Mouse (Mus musculus) forebrain, embryonic 13.5 days (tissue): ENCODE results near the gene Retsat. TPM values are rescaled to one million over a fixed set of nuclear protein-coding genes. Genes with fewer than 3 reads are reported as not detected.

Experiments
- ATAC-seq: fragments of 200-750 bp; cut with Nextera tagmentation; 2 replicates; pipeline ENCODE4 v1.8.0; 2017
- H3K27ac ChIP-seq: fragments of 300-500 bp; sonication (generic); 2 replicates; pipeline ENCODE4 v1.5.1; 2015; ENCODE audit warnings: inconsistent platforms, mild to moderate bottlenecking, moderate library complexity
- H3K27me3 ChIP-seq: fragments of 300-500 bp; sonication (generic); 2 replicates; pipeline ENCODE4 v1.6.1; 2015; ENCODE audit warnings: mild to moderate bottlenecking, inconsistent platforms
- H3K36me3 ChIP-seq: fragments of 300-500 bp; sonication (generic); 2 replicates; pipeline ENCODE4 v1.6.1; 2015; ENCODE audit warnings: mild to moderate bottlenecking, inconsistent platforms; ENCODE audit not compliant: poor library complexity, severe bottlenecking
- H3K4me1 ChIP-seq: fragments of 300-500 bp; sonication (generic); 2 replicates; pipeline ENCODE4 v1.6.1; 2015; ENCODE audit warnings: inconsistent platforms
- H3K4me2 ChIP-seq: fragments of 300-500 bp; sonication (generic); 2 replicates; pipeline ENCODE4 v1.6.1; 2015; ENCODE audit warnings: inconsistent platforms, mild to moderate bottlenecking, moderate library complexity
- H3K4me3 ChIP-seq: fragments of 300-500 bp; sonication (generic); 2 replicates; pipeline ENCODE4 v1.5.1; 2015; ENCODE audit warnings: mild to moderate bottlenecking, inconsistent platforms
- H3K9ac ChIP-seq: fragments of 300-500 bp; sonication (generic); 2 replicates; pipeline ENCODE4 v1.6.1; 2015; ENCODE audit warnings: mild to moderate bottlenecking, inconsistent platforms
- H3K9me3 ChIP-seq: fragments of 300-500 bp; sonication (generic); replicated peaks from 2 replicates; pipeline ENCODE4 v1.6.1; 2016; ENCODE audit warnings: inconsistent platforms
- WGBS: fragments of 180-500 bp; shearing (Covaris S2); methylation state at CpG from one replicate; pipeline ENCODE4 v1.1.7; 2015; 5-methylcytosine and 5-hydroxymethylcytosine counted together
- polyA plus RNA-seq: library from polyadenylated mRNA; unstranded; fragments of >200 nt; fragmentation: Nextera tagmentation; extraction: Ambion mirVana; gene quantifications from 2 replicates; pipeline ENCODE4 v1.2.1, GENCODE M21; 2015

Retsat gene
- polyA plus RNA-seq, 1 experiment from 2014 or later, result 3.6 TPM

GRCm38 (mm10) chr6:72630961-72631360, 32.7 kb downstream of the Retsat start:
- no peak for ATAC-seq
- Histone ChIP-seq H3K9me3 (no peaks in the 10 kb centered on the region), H3K4me1 (no peaks in the 10 kb centered on the region), H3K36me3 (peaks cover 59% of the 10 kb centered on the region; the same call in 1 of the 2 replicates), H3K27ac (no peak overlapping the region), H3K4me2 (no peak overlapping the region), H3K9ac (no peak overlapping the region), H3K27me3 (no peaks in the 10 kb centered on the region), H3K4me3 (no peak overlapping the region)
- 93% methylated on average over 14 of the region's 14 CpGs for WGBS

GRCm38 (mm10) chr6:72631700-72632099, 33.4 kb downstream of the Retsat start:
- WGBS, result 83% methylated on average over 6 of the region's 6 CpGs

GRCm38 (mm10) chr6:72634311-72634710, 36.0 kb downstream of the Retsat start:
- Histone ChIP-seq H3K27ac (no peak overlapping the region), H3K36me3 (peaks cover 37% of the 10 kb centered on the region; the same call in 1 of the 2 replicates), H3K9me3 (no peaks in the 10 kb centered on the region), H3K4me1 (no peaks in the 10 kb centered on the region), H3K4me2 (no peak overlapping the region), H3K4me3 (no peak overlapping the region), H3K27me3 (no peaks in the 10 kb centered on the region), H3K9ac (no peak overlapping the region)
- 88% methylated on average over 10 of the region's 10 CpGs for WGBS
- ATAC-seq, result no peak

More at GRCm38 (mm10) chr6:72631700-72632099, 33.4 kb downstream of the Retsat start:
- Histone ChIP-seq H3K4me1 (no peaks in the 10 kb centered on the region), H3K36me3 (peaks cover 55% of the 10 kb centered on the region; the same call in 1 of the 2 replicates), H3K4me2 (no peak overlapping the region), H3K27ac (no peak overlapping the region), H3K4me3 (no peak overlapping the region), H3K27me3 (no peaks in the 10 kb centered on the region), H3K9ac (no peak overlapping the region), H3K9me3 (no peaks in the 10 kb centered on the region)
- no peak for ATAC-seq

- no peaks in the 10 kb centered on the region for H3K4me1 ChIP-seq
- no peak overlapping the region for H3K4me3 ChIP-seq
- peaks cover 24% of the 10 kb centered on the region; the same call in 1 of the 2 replicates for H3K36me3 ChIP-seq
- H3K9ac ChIP-seq, result no peak overlapping the region
- H3K9me3 ChIP-seq, result no peaks in the 10 kb centered on the region
- no peaks in the 10 kb centered on the region for H3K27me3 ChIP-seq
- no peak overlapping the region for H3K27ac ChIP-seq
- no peak overlapping the region for H3K4me2 ChIP-seq
- ATAC-seq, result peak; percentile 70
- WGBS, result 53% methylated on average over 12 of the region's 12 CpGs
Observed at GRCm38 (mm10) chr6:72635760-72636431, 37.6 kb downstream of the Retsat start.

GRCm38 (mm10) chr6:72636940-72637339, 38.7 kb downstream of the Retsat start:
- 88% methylated on average over 3 of the region's 3 CpGs for WGBS
- Histone ChIP-seq H3K9me3 (no peaks in the 10 kb centered on the region), H3K4me1 (no peaks in the 10 kb centered on the region), H3K9ac (no peak overlapping the region), H3K36me3 (peaks cover 15% of the 10 kb centered on the region; the same call in 1 of the 2 replicates), H3K27ac (no peak overlapping the region), H3K4me2 (no peak overlapping the region), H3K27me3 (no peaks in the 10 kb centered on the region), H3K4me3 (no peak overlapping the region)
- no peak for ATAC-seq

- peaks cover 11% of the 10 kb centered on the region; the same call in 1 of the 2 replicates for H3K4me1 ChIP-seq
- H3K36me3 ChIP-seq, result no peaks in the 10 kb centered on the region
- ATAC-seq, result no peak
- H3K4me2 ChIP-seq, result no peak overlapping the region
- WGBS, result 84% methylated on average over 18 of the region's 18 CpGs
- H3K4me3 ChIP-seq, result no peak overlapping the region
- no peaks in the 10 kb centered on the region for H3K27me3 ChIP-seq
- H3K9ac ChIP-seq, result no peak overlapping the region
- no peak overlapping the region for H3K27ac ChIP-seq
- no peaks in the 10 kb centered on the region for H3K9me3 ChIP-seq
Observed at GRCm38 (mm10) chr6:72641218-72641954, 43.1 kb downstream of the Retsat start.

GRCm38 (mm10) chr6:72644576-72644975, 46.3 kb downstream of the Retsat start:
- 54% methylated on average over 4 of the region's 4 CpGs for WGBS
- no peaks in the 10 kb centered on the region for H3K9me3 ChIP-seq
- no peaks in the 10 kb centered on the region for H3K36me3 ChIP-seq
- H3K9ac ChIP-seq, result no peak overlapping the region
- peaks cover 18% of the 10 kb centered on the region for H3K4me1 ChIP-seq
- no peak overlapping the region for H3K4me3 ChIP-seq
- H3K4me2 ChIP-seq, result no peak overlapping the region
- H3K27ac ChIP-seq, result no peak overlapping the region
- no peak for ATAC-seq
- no peaks in the 10 kb centered on the region for H3K27me3 ChIP-seq

GRCm38 (mm10) chr6:72645364-72645763, 47.1 kb downstream of the Retsat start:
- Histone ChIP-seq H3K27me3 (no peaks in the 10 kb centered on the region), H3K36me3 (no peaks in the 10 kb centered on the region), H3K9me3 (no peaks in the 10 kb centered on the region), H3K27ac (no peak overlapping the region), H3K9ac (no peak overlapping the region), H3K4me2 (no peak overlapping the region), H3K4me1 (peaks cover 18% of the 10 kb centered on the region), H3K4me3 (no peak overlapping the region)
- ATAC-seq, result peak; percentile 92
- WGBS, result 25% methylated on average over 7 of the region's 7 CpGs

GRCm38 (mm10) chr6:72647383-72647820, 49.1 kb downstream of the Retsat start:
- no peak overlapping the region for H3K27ac ChIP-seq
- ATAC-seq, result peak; percentile 64
- H3K4me2 ChIP-seq, result no peak overlapping the region
- no peaks in the 10 kb centered on the region for H3K36me3 ChIP-seq
- H3K9me3 ChIP-seq, result no peaks in the 10 kb centered on the region
- H3K27me3 ChIP-seq, result no peaks in the 10 kb centered on the region
- H3K9ac ChIP-seq, result no peak overlapping the region
- 55% methylated on average over 10 of the region's 10 CpGs for WGBS
- H3K4me1 ChIP-seq, result peaks cover 22% of the 10 kb centered on the region
- no peak overlapping the region for H3K4me3 ChIP-seq

- Histone ChIP-seq H3K27me3 (no peaks in the 10 kb centered on the region), H3K9ac (no peak overlapping the region)
- WGBS, result 63% methylated on average over 12 of the region's 12 CpGs
Observed at GRCm38 (mm10) chr6:72648002-72648595, 49.8 kb downstream of the Retsat start.

GRCm38 (mm10) chr6:72650338-72650851, 52.1 kb downstream of the Retsat start:
- no peak overlapping the region for H3K4me3 ChIP-seq
- no peak overlapping the region for H3K4me2 ChIP-seq
- no peak overlapping the region for H3K27ac ChIP-seq
- WGBS, result 84% methylated on average over 10 of the region's 10 CpGs
- H3K36me3 ChIP-seq, result no peaks in the 10 kb centered on the region
- no peaks in the 10 kb centered on the region for H3K9me3 ChIP-seq
- no peaks in the 10 kb centered on the region for H3K27me3 ChIP-seq
- ATAC-seq, result no peak
- peaks cover 31% of the 10 kb centered on the region for H3K4me1 ChIP-seq
- no peak overlapping the region for H3K9ac ChIP-seq

More at GRCm38 (mm10) chr6:72648002-72648595, 49.8 kb downstream of the Retsat start:
- no peak for ATAC-seq
- Histone ChIP-seq H3K4me2 (no peak overlapping the region), H3K9me3 (no peaks in the 10 kb centered on the region), H3K27ac (no peak overlapping the region), H3K4me1 (peaks cover 20% of the 10 kb centered on the region), H3K4me3 (no peak overlapping the region), H3K36me3 (no peaks in the 10 kb centered on the region)

GRCm38 (mm10) chr6:72653419-72653818, 55.1 kb downstream of the Retsat start:
- 35% methylated on average over 7 of the region's 7 CpGs for WGBS
- Histone ChIP-seq H3K4me2 (no peak overlapping the region), H3K4me1 (peaks cover 35% of the 10 kb centered on the region), H3K36me3 (no peaks in the 10 kb centered on the region), H3K9ac (no peak overlapping the region), H3K27me3 (no peaks in the 10 kb centered on the region), H3K27ac (peak overlapping the region; percentile 65), H3K9me3 (no peaks in the 10 kb centered on the region), H3K4me3 (no peak overlapping the region)
- ATAC-seq, result peak; percentile 73
